Mouse (Mus musculus) midbrain, embryonic 15.5 days (tissue): ENCODE measurements at regions not wholly inside any gene's neighbourhood (a gene's known extent, or its start where the extent isn't known, plus 50 kb on each side); places are given as distances from the start of the nearest gene placed in this dataset.

ENCODE experiments used
- ATAC-seq: fragments of 200-750 bp; cut with Nextera tagmentation; replicated peaks from 2 replicates; pipeline ENCODE4 v1.8.0; 2017; ENCODE audit warnings: moderate TSS enrichment
- H3K27ac ChIP-seq: fragments of 300-500 bp; sonication (generic); 2 replicates; pipeline ENCODE4 v1.5.1; 2015; ENCODE audit warnings: mild to moderate bottlenecking, inconsistent platforms
- H3K27me3 ChIP-seq: fragments of 300-500 bp; sonication (generic); replicated peaks from 2 replicates; pipeline ENCODE4 v1.6.1; 2015; ENCODE audit warnings: inconsistent platforms
- H3K36me3 ChIP-seq: fragments of 300-500 bp; sonication (generic); replicated peaks from 2 replicates; pipeline ENCODE4 v1.6.1; 2015; ENCODE audit warnings: inconsistent platforms
- H3K4me1 ChIP-seq: fragments of 300-500 bp; sonication (generic); 2 replicates; pipeline ENCODE4 v1.6.1; 2015; ENCODE audit warnings: inconsistent platforms
- H3K4me2 ChIP-seq: fragments of 300-500 bp; sonication (generic); 2 replicates; pipeline ENCODE4 v1.6.1; 2015; ENCODE audit warnings: inconsistent platforms, mild to moderate bottlenecking, moderate library complexity
- H3K4me3 ChIP-seq: fragments of 300-500 bp; sonication (generic); 2 replicates; pipeline ENCODE4 v1.5.1; 2015; ENCODE audit warnings: mild to moderate bottlenecking, inconsistent platforms
- H3K9ac ChIP-seq: fragments of 300-500 bp; sonication (generic); 2 replicates; pipeline ENCODE4 v1.6.1; 2015; ENCODE audit warnings: mild to moderate bottlenecking, inconsistent platforms
- H3K9me3 ChIP-seq: fragments of 300-500 bp; sonication (generic); 2 replicates; pipeline ENCODE4 v1.6.1; 2016; ENCODE audit warnings: inconsistent platforms
- WGBS: fragments of 180-500 bp; shearing (Covaris S2); methylation state at CpG from one replicate; pipeline ENCODE4 v1.1.7; 2015; ENCODE audit warnings: mixed read lengths; 5-methylcytosine and 5-hydroxymethylcytosine counted together

GRCm38 (mm10) chr12:12882931-12883553, 58.7 kb downstream of the Mycn start:
- Histone ChIP-seq H3K4me1 (0 out of 2 replicates have a peak, but pooled peaks cover 4% of the 10 kb centered on the region), H3K36me3 (no peaks in the 10 kb centered on the region), H3K4me3 (no peak overlapping the region), H3K4me2 (no peak overlapping the region), H3K9ac (no peak overlapping the region), H3K9me3 (no peaks in the 10 kb centered on the region), H3K27me3 (no peaks in the 10 kb centered on the region), H3K27ac (no peak overlapping the region)
- no peak for ATAC-seq
- 88% methylated on average over 5 of the region's 5 CpGs for WGBS

- Histone ChIP-seq H3K27ac (peak overlapping the region; percentile 41), H3K27me3 (no peaks in the 10 kb centered on the region), H3K4me1 (no peaks in the 10 kb centered on the region), H3K9me3 (no peaks in the 10 kb centered on the region), H3K36me3 (no peaks in the 10 kb centered on the region), H3K9ac (no peak overlapping the region), H3K4me2 (no peak overlapping the region), H3K4me3 (no peak overlapping the region)
- 99% methylated on average over 2 of the region's 2 CpGs for WGBS
- ATAC-seq = peak; percentile 51; the same call in 1 of the 2 replicates
Observed at GRCm38 (mm10) chr12:12878031-12878430, 63.7 kb downstream of the Mycn start.

- no peaks in the 10 kb centered on the region for H3K27me3 ChIP-seq
- no peak overlapping the region for H3K4me3 ChIP-seq
- peak overlapping the region; percentile 41; the same call in 1 of the 2 replicates for H3K27ac ChIP-seq
- H3K36me3 ChIP-seq = no peaks in the 10 kb centered on the region
- peak; percentile 79 for ATAC-seq
- WGBS = 20% methylated on average over 5 of the region's 5 CpGs
- no peaks in the 10 kb centered on the region for H3K9me3 ChIP-seq
- H3K4me1 ChIP-seq = no peaks in the 10 kb centered on the region
- no peak overlapping the region for H3K9ac ChIP-seq
- H3K4me2 ChIP-seq = no peak overlapping the region
Observed at GRCm38 (mm10) chr12:12877539-12877938, 64.2 kb downstream of the Mycn start.

GRCm38 (mm10) chr12:12875976-12876745, 65.6 kb downstream of the Mycn start:
- 0 out of 2 replicates have a peak overlapping the region, but pooled peaks have one; percentile 4 for H3K27ac ChIP-seq
- H3K4me3 ChIP-seq = no peak overlapping the region
- no peaks in the 10 kb centered on the region for H3K27me3 ChIP-seq
- no peak for ATAC-seq
- no peaks in the 10 kb centered on the region for H3K4me1 ChIP-seq
- H3K9ac ChIP-seq = no peak overlapping the region
- no peak overlapping the region for H3K4me2 ChIP-seq
- WGBS = 59% methylated on average over 12 of the region's 12 CpGs
- H3K9me3 ChIP-seq = no peaks in the 10 kb centered on the region
- no peaks in the 10 kb centered on the region for H3K36me3 ChIP-seq

GRCm38 (mm10) chr12:12873551-12873950, 68.2 kb downstream of the Mycn start:
- Histone ChIP-seq H3K4me2 (no peak overlapping the region), H3K4me3 (no peak overlapping the region), H3K4me1 (no peaks in the 10 kb centered on the region), H3K9me3 (no peaks in the 10 kb centered on the region), H3K27me3 (no peaks in the 10 kb centered on the region), H3K36me3 (no peaks in the 10 kb centered on the region), H3K9ac (no peak overlapping the region), H3K27ac (no peak overlapping the region)
- WGBS = 92% methylated on average over 11 of the region's 11 CpGs
- no peak for ATAC-seq

- H3K9me3 ChIP-seq = no peaks in the 10 kb centered on the region
- no peaks in the 10 kb centered on the region for H3K36me3 ChIP-seq
- no peaks in the 10 kb centered on the region for H3K4me1 ChIP-seq
- ATAC-seq = no peak
- no peak overlapping the region for H3K9ac ChIP-seq
- H3K4me3 ChIP-seq = no peak overlapping the region
- H3K27me3 ChIP-seq = no peaks in the 10 kb centered on the region
- no peak overlapping the region for H3K4me2 ChIP-seq
- no peak overlapping the region for H3K27ac ChIP-seq
- WGBS = 75% methylated on average over 4 of the region's 4 CpGs
Observed at GRCm38 (mm10) chr12:12872974-12873373, 68.7 kb downstream of the Mycn start.

GRCm38 (mm10) chr12:12871272-12871671, 70.4 kb downstream of the Mycn start:
- Histone ChIP-seq H3K36me3 (no peaks in the 10 kb centered on the region), H3K9me3 (no peaks in the 10 kb centered on the region), H3K4me1 (no peaks in the 10 kb centered on the region), H3K27me3 (no peaks in the 10 kb centered on the region), H3K27ac (no peak overlapping the region), H3K4me2 (no peak overlapping the region), H3K9ac (no peak overlapping the region), H3K4me3 (no peak overlapping the region)
- 0 out of 2 replicates have a peak, but pooled peaks have one; percentile 31 for ATAC-seq
- 50% methylated on average over 4 of the region's 4 CpGs for WGBS

- Histone ChIP-seq H3K27me3 (no peaks in the 10 kb centered on the region), H3K27ac (no peak overlapping the region), H3K4me1 (no peaks in the 10 kb centered on the region), H3K9me3 (no peaks in the 10 kb centered on the region), H3K4me3 (no peak overlapping the region), H3K4me2 (no peak overlapping the region), H3K36me3 (no peaks in the 10 kb centered on the region), H3K9ac (no peak overlapping the region)
- 41% methylated on average over 10 of the region's 10 CpGs for WGBS
- ATAC-seq = peak; percentile 52
Observed at GRCm38 (mm10) chr12:12866590-12866989, 75.1 kb downstream of the Mycn start.

GRCm38 (mm10) chr12:12850681-12851080, 91.0 kb downstream of the Mycn start:
- no peaks in the 10 kb centered on the region for H3K36me3 ChIP-seq
- no peaks in the 10 kb centered on the region for H3K9me3 ChIP-seq
- H3K9ac ChIP-seq = no peak overlapping the region
- 16% methylated on average over 2 of the region's 2 CpGs for WGBS
- no peak for ATAC-seq
- H3K27me3 ChIP-seq = no peaks in the 10 kb centered on the region
- H3K27ac ChIP-seq = no peak overlapping the region
- H3K4me2 ChIP-seq = no peak overlapping the region
- H3K4me1 ChIP-seq = no peaks in the 10 kb centered on the region
- no peak overlapping the region for H3K4me3 ChIP-seq

GRCm38 (mm10) chr12:12846716-12847115, 95.0 kb downstream of the Mycn start:
- Histone ChIP-seq H3K4me3 (no peak overlapping the region), H3K27ac (no peak overlapping the region), H3K4me1 (peaks cover 8% of the 10 kb centered on the region), H3K27me3 (no peaks in the 10 kb centered on the region), H3K9me3 (no peaks in the 10 kb centered on the region), H3K4me2 (no peak overlapping the region), H3K36me3 (no peaks in the 10 kb centered on the region), H3K9ac (no peak overlapping the region)
- no peak for ATAC-seq
- 33% methylated on average over 1 of the region's 1 CpGs for WGBS

- Histone ChIP-seq H3K4me2 (no peak overlapping the region), H3K27me3 (no peaks in the 10 kb centered on the region; the same call in 1 of the 2 replicates), H3K9ac (no peak overlapping the region), H3K4me1 (peaks cover 15% of the 10 kb centered on the region), H3K27ac (no peak overlapping the region), H3K36me3 (no peaks in the 10 kb centered on the region), H3K9me3 (no peaks in the 10 kb centered on the region), H3K4me3 (no peak overlapping the region)
- WGBS = 31% methylated on average over 17 of the region's 17 CpGs
- ATAC-seq = no peak
Observed at GRCm38 (mm10) chr12:12842247-12842957, 99.3 kb downstream of the Mycn start.
